Mouse (Mus musculus) liver, adult 2 months (tissue): ENCODE results near the gene Gm29564.
"Not testable (repeated sequence)": the region's sequence is repeated elsewhere in the genome, so short reads cannot be mapped to it uniquely, and the experiment has no call there.

Source experiments
- CTCF ChIP-seq: fragments of 200-500 bp; IDR thresholded peaks from 2 replicates; pipeline ENCODE4 v1.5.1; 2011; ENCODE audit warnings: low read depth, low read length, control low read depth
- POLR2A ChIP-seq: fragments of 200-500 bp; IDR thresholded peaks from 2 replicates; pipeline ENCODE4 v1.6.1; 2011; ENCODE audit warnings: low read length, control low read depth; ENCODE audit not compliant: insufficient read depth; ENCODE audit errors: extremely low read depth

DNA sequence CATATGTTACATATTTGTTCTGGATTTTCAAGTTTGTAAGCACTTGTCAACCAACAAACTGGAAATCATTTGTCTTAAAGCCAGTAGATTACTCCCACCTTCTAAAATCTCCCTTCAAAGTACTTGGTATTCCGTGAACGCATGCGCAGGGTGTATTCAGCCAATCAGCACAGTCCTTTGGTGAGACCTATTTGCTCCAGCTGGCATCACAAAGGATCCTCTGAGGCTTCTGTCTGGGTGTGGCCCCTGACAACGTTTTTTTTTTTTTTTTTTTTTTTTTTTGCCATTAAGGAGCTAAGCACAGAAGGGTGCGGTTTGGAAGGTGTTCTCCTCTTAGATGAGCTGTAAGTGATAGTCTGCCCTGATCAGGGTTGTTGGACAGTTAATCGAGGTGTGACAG lies at the start of gene Gm29564:
- not testable (repeated sequence) for TF ChIP-seq CTCF, POLR2A
